In the genomic region with DNA sequence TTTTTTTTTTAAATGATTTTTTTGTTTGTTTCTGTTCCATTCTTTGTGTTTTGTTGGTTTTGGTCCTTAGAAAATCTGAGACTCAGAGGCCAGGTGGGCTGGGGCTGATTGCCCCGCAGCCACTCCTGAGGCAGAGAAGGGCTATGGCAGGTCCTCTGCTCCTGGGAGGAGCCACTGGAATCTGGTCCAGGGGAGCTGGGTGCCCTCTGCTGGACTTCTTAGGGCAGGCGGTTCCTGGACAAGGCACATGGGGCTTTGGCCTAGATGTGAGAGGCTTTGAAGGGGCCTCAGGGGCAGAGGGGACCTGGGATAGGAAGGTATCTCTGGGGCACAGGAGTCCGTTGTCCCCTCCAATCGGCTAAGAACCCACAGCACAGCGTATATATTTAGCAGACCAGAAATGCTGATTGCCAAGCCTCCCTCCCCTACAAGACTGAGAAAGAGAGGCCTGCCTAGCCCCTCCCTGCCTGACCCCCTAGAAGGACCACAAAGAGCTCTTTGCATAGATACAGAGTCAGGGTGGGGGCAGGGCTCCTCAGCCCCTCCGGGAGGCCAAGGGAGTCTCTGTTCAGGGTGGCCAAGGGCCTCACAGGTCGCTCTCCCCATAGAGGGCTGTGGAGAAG, we compare ENCODE assay signal across 9 mouse cellular contexts. TPM values are rescaled to one million over a fixed set of nuclear protein-coding genes. Genes with fewer than 3 reads are reported as not detected.
DNase-seq lines count a peak whose midpoint lies in the region; ATAC-seq lines count a peak whose summit lies in the region.
"Had no signal": no experiment of that assay in that cellular context is flagged by ENCODE, and none has a peak within 500 bp of the region (broad histone marks: within the 10 kb centered on the region; RNA-seq: fewer than 3 reads in every experiment).

No protein-coding gene starts in this region.

- H3K4me1 ChIP-seq in hindbrain, embryonic 15.5 days (replicated peaks), result peaks cover 5% of the 10 kb centered on the region
- H3K4me1 ChIP-seq in liver, embryonic 11.5 days (replicated peaks; ENCODE audit: control insufficient read depth, insufficient read depth, low read length), result peaks cover 14% of the 10 kb centered on the region

- H3K27ac ChIP-seq in hindbrain, embryonic 15.5 days (replicated peaks), result no peak overlapping the region
- no peak overlapping the region for H3K27ac ChIP-seq in liver, embryonic 11.5 days (ENCODE audit: low read depth, low read length)
- H3K27ac ChIP-seq: liver, embryonic 15.5 days had no signal

- no peak overlapping the region for H3K4me2 ChIP-seq in hindbrain, embryonic 15.5 days
- H3K4me2 ChIP-seq in liver, embryonic 11.5 days, result no peak overlapping the region
- H3K4me2 ChIP-seq: liver, embryonic 15.5 days had no signal

- no peaks in the 10 kb centered on the region for H3K9me3 ChIP-seq in hindbrain, embryonic 15.5 days
- H3K9me3 ChIP-seq in liver, embryonic 11.5 days (ENCODE audit: control insufficient read depth, low read length), result no peaks in the 10 kb centered on the region
- H3K9me3 ChIP-seq: liver, embryonic 15.5 days had no signal

- H3K27me3 ChIP-seq in hindbrain, embryonic 15.5 days, result peaks cover 19% of the 10 kb centered on the region
- peaks cover 20% of the 10 kb centered on the region for H3K27me3 ChIP-seq in liver, embryonic 11.5 days (replicated peaks; ENCODE audit: control insufficient read depth, insufficient read depth, low read length)

- 52% methylated on average over 7 of the region's 7 CpGs for WGBS in hindbrain, embryonic 15.5 days
- 51% methylated on average over 7 of the region's 7 CpGs for WGBS in liver, embryonic 11.5 days

- DNase-seq in cerebellum, postnatal 14 days, result peak; percentile 51 to 59
- DNase-seq in cerebellum, adult 11-12 months, result no peak
- DNase-seq in A20 (ENCODE audit: low read depth, low spot score), result peak; percentile 37
- DNase-seq in embryo, embryonic 11 days, result peak; percentile 80
- DNase-seq in liver, embryonic 11.5 days (ENCODE audit: low spot score), result no peak
- DNase-seq in ovary, postnatal 14 days (ENCODE audit: low spot score), result peak; percentile 46
- no peak for DNase-seq in spleen, postnatal 36 days (ENCODE audit: low spot score in 2 of 2)

- ATAC-seq in hindbrain, embryonic 15.5 days (ENCODE audit: low FRiP score, low read depth), result peak; percentile 28; the same call in 1 of the 2 replicates
- ATAC-seq in liver, embryonic 11.5 days (replicated peaks; ENCODE audit: low FRiP score), result peak; percentile 36; the same call in 1 of the 2 replicates

- peaks cover 69% of the 10 kb centered on the region for H3K36me3 ChIP-seq in hindbrain, embryonic 15.5 days
- peaks cover 67% of the 10 kb centered on the region for H3K36me3 ChIP-seq in liver, embryonic 11.5 days (ENCODE audit: control insufficient read depth, insufficient read depth, low read length)

- no peak overlapping the region for H3K4me3 ChIP-seq in hindbrain, embryonic 15.5 days
- H3K4me3 ChIP-seq in liver, embryonic 11.5 days (ENCODE audit: low read depth, low read length), result no peak overlapping the region
- H3K4me3 ChIP-seq: liver, embryonic 15.5 days had no signal

- H3K9ac ChIP-seq in hindbrain, embryonic 15.5 days, result no peak overlapping the region
- no peak overlapping the region for H3K9ac ChIP-seq in liver, embryonic 11.5 days (ENCODE audit: low read depth, low read length)
- H3K9ac ChIP-seq: liver, embryonic 15.5 days had no signal

RNA-seq across cellular contexts. Expression of a gene that starts 12.5 kb away (rescaled TPM):
- 0.51 and 0.58 TPM in 2 replicates for polyA plus RNA-seq in hindbrain, embryonic 15.5 days (2015; fragmentation: Nextera tagmentation; extraction: Ambion mirVana)
- polyA plus RNA-seq in liver, embryonic 11.5 days (2014; fragmentation: Nextera tagmentation; extraction: Ambion mirVana), result 0.21 and 0.37 TPM in 2 replicates

RNA-seq across cellular contexts. Expression of a gene that starts 30.1 kb away (rescaled TPM):
- polyA plus RNA-seq in hindbrain, embryonic 15.5 days (2015; fragmentation: Nextera tagmentation; extraction: Ambion mirVana), result 4.7 and 7.9 TPM in 2 replicates
- polyA plus RNA-seq in liver, embryonic 11.5 days (2014; fragmentation: Nextera tagmentation; extraction: Ambion mirVana), result not detected in 2 replicates

Comparison
In these comparisons a context has a peak if more than half of its experiments do, and no peak if none do; other contexts are left out.
1. DNase-seq: peak in cerebellum, postnatal 14 days (2 of 2), A20 (single experiment), embryo, embryonic 11 days (single experiment) and ovary, postnatal 14 days (single experiment); none in cerebellum, adult 11-12 months (single experiment), liver, embryonic 11.5 days (single experiment) and spleen, postnatal 36 days (0 of 2).